Mouse (Mus musculus) embryonic facial prominence, embryonic 15.5 days (tissue): ENCODE data around the gene Clic1. TPM values are rescaled to one million over a fixed set of nuclear protein-coding genes. Genes with fewer than 3 reads are reported as not detected.
A peak's percentile ranks its signal among the peaks of the same experiment; 100 is the strongest.
"Not testable (repeated sequence)": the region's sequence is repeated elsewhere in the genome, so short reads cannot be mapped to it uniquely, and the experiment has no call there.

Experiments
- ATAC-seq: fragments of 200-750 bp; cut with Nextera tagmentation; 2 replicates; pipeline ENCODE4 v1.8.0; 2017; ENCODE audit warnings: low read depth, moderate TSS enrichment; ENCODE audit not compliant: insufficient number of reproducible peaks, low FRiP score, low TSS enrichment
- H3K27ac ChIP-seq: fragments of 300-500 bp; sonication (generic); replicated peaks from 2 replicates; pipeline ENCODE4 v1.5.1; 2015; ENCODE audit warnings: mild to moderate bottlenecking, inconsistent platforms
- H3K27me3 ChIP-seq: fragments of 300-500 bp; sonication (generic); 2 replicates; pipeline ENCODE4 v1.6.1; 2015; ENCODE audit warnings: inconsistent platforms
- H3K36me3 ChIP-seq: fragments of 300-500 bp; sonication (generic); 2 replicates; pipeline ENCODE4 v1.6.1; 2015; ENCODE audit warnings: mild to moderate bottlenecking, inconsistent platforms
- H3K4me1 ChIP-seq: fragments of 300-500 bp; sonication (generic); 2 replicates; pipeline ENCODE4 v1.6.1; 2015; ENCODE audit warnings: inconsistent platforms
- H3K4me2 ChIP-seq: fragments of 300-500 bp; sonication (generic); replicated peaks from 2 replicates; pipeline ENCODE4 v1.6.1; 2015; ENCODE audit warnings: mild to moderate bottlenecking, inconsistent platforms
- H3K4me3 ChIP-seq: fragments of 300-500 bp; sonication (generic); replicated peaks from 2 replicates; pipeline ENCODE4 v1.5.1; 2015; ENCODE audit warnings: mild to moderate bottlenecking, inconsistent platforms
- H3K9ac ChIP-seq: fragments of 300-500 bp; sonication (generic); 2 replicates; pipeline ENCODE4 v1.6.1; 2015; ENCODE audit warnings: inconsistent platforms
- H3K9me3 ChIP-seq: fragments of 300-500 bp; sonication (generic); replicated peaks from 2 replicates; pipeline ENCODE4 v1.6.1; 2016; ENCODE audit warnings: inconsistent platforms
- WGBS: fragments of 180-500 bp; shearing (Covaris S2); methylation state at CpG from one replicate; pipeline ENCODE4 v1.1.7; 2015; 5-methylcytosine and 5-hydroxymethylcytosine counted together
- polyA plus RNA-seq: library from polyadenylated mRNA; unstranded; fragments of >200 nt; fragmentation: Nextera tagmentation; extraction: Ambion mirVana; gene quantifications from 2 replicates; pipeline ENCODE4 v1.2.1, GENCODE M21; 2015

The Clic1 gene
- polyA plus RNA-seq, 1 experiment from 2014 or later, result 324 TPM

GRCm38 (mm10) chr17:35031272-35031671 lies 18.5 kb upstream of the Clic1 start:
- Histone ChIP-seq H3K4me3 (no peak overlapping the region), H3K36me3 (no peaks in the 10 kb centered on the region), H3K27ac (no peak overlapping the region), H3K9me3 (no peaks in the 10 kb centered on the region), H3K4me1 (peaks cover 34% of the 10 kb centered on the region), H3K9ac (no peak overlapping the region), H3K27me3 (no peaks in the 10 kb centered on the region), H3K4me2 (no peak overlapping the region)
- 88% methylated on average over 11 of the region's 11 CpGs for WGBS
- ATAC-seq, result no peak

GRCm38 (mm10) chr17:35031880-35032279 lies 17.9 kb upstream of the Clic1 start:
- H3K4me3 ChIP-seq, result no peak overlapping the region

GRCm38 (mm10) chr17:35032323-35032870 lies 17.4 kb upstream of the Clic1 start:
- no peaks in the 10 kb centered on the region for H3K9me3 ChIP-seq
- H3K9ac ChIP-seq, result no peak overlapping the region
- no peak for ATAC-seq
- no peaks in the 10 kb centered on the region for H3K36me3 ChIP-seq
- H3K4me1 ChIP-seq, result peaks cover 25% of the 10 kb centered on the region
- 73% methylated on average over 8 of the region's 8 CpGs for WGBS
- H3K27me3 ChIP-seq, result no peaks in the 10 kb centered on the region
- H3K4me2 ChIP-seq, result no peak overlapping the region
- no peak overlapping the region for H3K4me3 ChIP-seq
- no peak overlapping the region for H3K27ac ChIP-seq

More at GRCm38 (mm10) chr17:35031880-35032279, 17.9 kb upstream of the Clic1 start:
- H3K27me3 ChIP-seq, result no peaks in the 10 kb centered on the region
- H3K9me3 ChIP-seq, result no peaks in the 10 kb centered on the region
- no peak overlapping the region for H3K27ac ChIP-seq
- no peak overlapping the region for H3K9ac ChIP-seq
- H3K4me2 ChIP-seq, result no peak overlapping the region
- 82% methylated on average over 7 of the region's 7 CpGs for WGBS
- ATAC-seq, result no peak
- H3K4me1 ChIP-seq, result peaks cover 28% of the 10 kb centered on the region
- no peaks in the 10 kb centered on the region for H3K36me3 ChIP-seq

- not testable (repeated sequence) for H3K4me3 ChIP-seq, H3K9me3 ChIP-seq, H3K27ac ChIP-seq, H3K9ac ChIP-seq, H3K36me3 ChIP-seq, H3K4me2 ChIP-seq, H3K27me3 ChIP-seq, ATAC-seq
- peaks cover 12% of the 10 kb centered on the region for H3K4me1 ChIP-seq
- 68% methylated on average over 1 of the region's 1 CpGs for WGBS
Observed at GRCm38 (mm10) chr17:35033703-35034102, 16.1 kb upstream of the Clic1 start.

- Histone ChIP-seq H3K4me2 (no peak overlapping the region), H3K9ac (no peak overlapping the region), H3K4me1 (peaks cover under 1% of the 10 kb centered on the region; the same call in 1 of the 2 replicates), H3K27ac (no peak overlapping the region), H3K27me3 (no peaks in the 10 kb centered on the region), H3K9me3 (no peaks in the 10 kb centered on the region), H3K4me3 (no peak overlapping the region), H3K36me3 (no peaks in the 10 kb centered on the region)
- WGBS, result 56% methylated on average over 6 of the region's 6 CpGs
- no peak for ATAC-seq
Observed at GRCm38 (mm10) chr17:35034896-35035295, 14.9 kb upstream of the Clic1 start.

- Histone ChIP-seq H3K4me1 (0 out of 2 replicates have a peak, but pooled peaks cover 3% of the 10 kb centered on the region), H3K27me3 (no peaks in the 10 kb centered on the region), H3K36me3 (no peaks in the 10 kb centered on the region), H3K4me3 (no peak overlapping the region), H3K9ac (no peak overlapping the region), H3K27ac (no peak overlapping the region), H3K4me2 (no peak overlapping the region), H3K9me3 (no peaks in the 10 kb centered on the region)
- WGBS, result 70% methylated on average over 11 of the region's 11 CpGs
- no peak for ATAC-seq
Observed at GRCm38 (mm10) chr17:35039121-35039873, 10.5 kb upstream of the Clic1 start.

- peak overlapping the region; percentile 36; the same call in 1 of the 2 replicates for H3K27ac ChIP-seq
- H3K4me3 ChIP-seq, result no peak overlapping the region
- no peaks in the 10 kb centered on the region for H3K27me3 ChIP-seq
- WGBS, result 73% methylated on average over 4 of the region's 4 CpGs
- no peak overlapping the region for H3K4me2 ChIP-seq
- ATAC-seq, result no peak
- H3K4me1 ChIP-seq, result peaks cover 35% of the 10 kb centered on the region
- H3K9me3 ChIP-seq, result no peaks in the 10 kb centered on the region
- no peak overlapping the region for H3K9ac ChIP-seq
- no peaks in the 10 kb centered on the region for H3K36me3 ChIP-seq
Observed at GRCm38 (mm10) chr17:35043794-35044193, 6.0 kb upstream of the Clic1 start.

- H3K4me1 ChIP-seq, result peaks cover 48% of the 10 kb centered on the region
- peak overlapping the region; percentile 23 for H3K27ac ChIP-seq
- no peak for ATAC-seq
- peak overlapping the region; percentile 61 for H3K4me3 ChIP-seq
- no peak overlapping the region for H3K9ac ChIP-seq
- no peaks in the 10 kb centered on the region for H3K9me3 ChIP-seq
- no peaks in the 10 kb centered on the region for H3K36me3 ChIP-seq
- WGBS, result 84% methylated on average over 7 of the region's 7 CpGs
- H3K4me2 ChIP-seq, result peak overlapping the region; percentile 98
- no peaks in the 10 kb centered on the region for H3K27me3 ChIP-seq
Observed at GRCm38 (mm10) chr17:35044904-35045806, 4.6 kb upstream of the Clic1 start.

- H3K36me3 ChIP-seq, result no peaks in the 10 kb centered on the region
- peak overlapping the region; percentile 98 for H3K4me2 ChIP-seq
- peaks cover 48% of the 10 kb centered on the region for H3K4me1 ChIP-seq
- 4% methylated on average over 48 of the region's 48 CpGs for WGBS
- no peaks in the 10 kb centered on the region for H3K9me3 ChIP-seq
- peak overlapping the region; percentile 61 for H3K4me3 ChIP-seq
- H3K27me3 ChIP-seq, result no peaks in the 10 kb centered on the region
- H3K9ac ChIP-seq, result peak overlapping the region; percentile 80
- no peak for ATAC-seq
- H3K27ac ChIP-seq, result peak overlapping the region; percentile 99
Observed at GRCm38 (mm10) chr17:35045807-35046680, 3.7 kb upstream of the Clic1 start.

GRCm38 (mm10) chr17:35046681-35047455 lies 2.9 kb upstream of the Clic1 start, which contains the start of gene Msh5:
Gene Msh5 (minus strand): TSS chr17:35046745.
- peak; percentile 97 for ATAC-seq
- Histone ChIP-seq H3K9me3 (no peaks in the 10 kb centered on the region), H3K9ac (peak within 1 kb of the TSS; percentile 80), H3K4me2 (peak within 1 kb of the TSS; percentile 98), H3K4me3 (peak within 1 kb of the TSS; percentile 61), H3K27me3 (no peaks in the 10 kb centered on the region), H3K4me1 (peaks cover 51% of the 10 kb centered on the region), H3K36me3 (no peaks in the 10 kb centered on the region), H3K27ac (peak within 1 kb of the TSS; percentile 99)
- 3% methylated on average over 33 of the region's 33 CpGs for WGBS
